Mouse (Mus musculus) cerebellum, adult 18-20 months (tissue): ENCODE results near the gene Zc2hc1b.

Source experiments
- DNase-seq, 2 experiments: peaks; one replicate each; pipeline ENCODE4 v3.0.0; 2021

Zc2hc1b gene

DNA sequence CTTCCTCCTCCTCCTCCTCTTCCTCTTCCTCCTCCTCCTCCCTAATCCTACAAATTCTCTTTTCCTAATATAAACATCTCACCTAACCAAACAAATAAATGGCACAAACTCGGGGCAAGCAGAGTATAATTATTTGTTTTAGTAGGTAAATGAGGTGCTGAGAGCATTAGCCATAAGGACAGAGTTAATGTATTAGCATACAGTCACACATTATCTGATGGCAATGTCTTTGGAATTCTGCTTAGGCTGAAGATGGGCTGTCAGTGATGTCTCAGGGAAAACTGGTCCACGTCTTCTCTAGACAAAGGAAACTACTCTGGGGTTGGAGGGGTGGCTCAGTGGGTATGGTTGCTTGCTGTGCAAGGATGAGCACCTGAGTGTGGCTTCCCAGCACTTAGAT is 6.4 kb downstream of the Zc2hc1b start:
- no peak for DNase-seq

DNA sequence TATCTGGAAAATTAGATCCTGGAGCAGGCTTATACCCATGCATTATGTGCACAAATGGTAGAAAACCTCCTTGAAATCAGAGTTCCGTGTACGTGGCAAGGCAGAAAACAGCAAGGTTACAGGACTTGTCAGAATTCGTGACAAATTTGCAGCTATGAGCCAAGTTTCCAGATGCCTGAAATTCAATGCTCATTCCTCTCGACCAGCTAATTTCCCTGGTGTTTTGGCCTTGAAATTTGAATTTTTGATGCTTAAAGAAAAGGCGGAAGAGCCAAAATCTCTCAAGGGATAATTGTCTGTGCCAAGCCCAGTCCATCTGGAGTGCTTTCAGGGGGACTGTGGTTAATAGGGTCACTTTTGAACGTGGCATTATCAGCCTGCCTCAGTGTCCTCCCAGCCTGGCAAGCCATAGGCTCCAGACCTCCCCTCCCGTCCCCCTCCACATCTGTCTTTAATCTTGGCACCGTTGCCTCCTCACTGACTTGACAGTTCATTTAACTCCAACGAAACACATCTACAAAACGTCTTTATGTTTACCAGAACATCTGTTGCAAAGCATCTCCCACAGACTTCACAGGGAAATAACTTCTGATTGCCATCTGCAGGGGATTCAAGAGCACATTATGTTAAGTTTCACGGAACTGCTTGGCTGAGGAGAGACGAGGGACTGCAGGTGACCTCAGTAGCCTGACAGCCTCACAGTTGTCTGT is 6.9 kb downstream of the Zc2hc1b start:
- DNase-seq: no peak

DNA sequence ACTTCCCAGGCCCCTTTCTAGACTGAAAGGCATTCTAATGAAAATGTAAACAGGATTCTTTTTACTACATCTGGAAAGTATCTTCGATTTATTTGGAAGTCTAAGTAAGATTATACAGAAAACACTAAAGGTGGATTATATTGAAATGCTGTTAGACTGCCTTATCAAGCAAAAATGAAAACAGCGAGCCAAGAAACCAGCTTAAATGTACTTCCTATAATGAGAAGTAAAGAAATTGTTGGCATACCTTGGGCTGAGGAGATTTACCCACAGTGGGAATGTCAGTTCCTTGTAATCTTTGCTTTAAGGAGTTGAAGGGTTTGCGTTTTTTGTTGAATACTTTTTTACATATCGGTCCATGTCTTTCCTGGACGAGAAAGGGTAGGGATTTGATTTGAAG is 9.4 kb downstream of the Zc2hc1b start:
- no peak for DNase-seq

DNA sequence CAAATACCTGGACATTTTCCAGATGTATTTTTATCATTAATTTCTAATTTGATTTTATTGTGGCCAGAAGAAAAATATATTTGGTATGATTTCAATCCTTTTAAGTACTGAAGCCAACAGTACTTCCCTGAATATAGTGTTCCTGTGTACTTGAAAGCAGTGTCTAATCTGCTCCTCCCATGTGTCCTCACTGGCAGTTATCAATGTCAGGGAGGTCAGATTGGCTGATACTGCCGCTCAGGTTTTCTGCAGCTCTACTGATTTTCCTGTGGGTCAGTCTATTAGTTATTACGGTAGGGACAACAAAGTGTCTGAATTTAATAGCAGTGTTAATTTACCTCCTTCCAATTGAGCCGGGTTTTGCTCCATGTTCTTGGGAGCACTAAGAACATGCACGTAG is 15.8 kb downstream of the Zc2hc1b start:
- DNase-seq: no peak

DNA sequence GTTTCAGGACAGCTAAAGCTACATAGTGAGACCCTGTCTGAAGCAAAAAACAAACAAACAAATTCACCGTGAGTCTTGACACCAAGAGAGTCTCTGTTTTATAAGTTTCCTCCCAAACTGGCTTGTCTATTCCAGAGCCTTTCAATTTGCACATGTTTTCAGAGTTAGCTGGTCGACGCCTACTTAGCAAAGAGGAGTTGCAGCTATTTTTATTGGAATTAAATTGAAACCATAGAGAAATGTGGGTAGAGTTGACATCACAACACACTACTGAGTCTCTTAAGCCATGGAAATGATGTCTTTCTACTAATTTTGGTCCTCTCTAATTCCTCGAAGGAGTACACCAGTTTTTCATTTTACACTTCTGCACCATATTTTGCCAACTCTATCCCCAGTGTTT is 16.9 kb downstream of the Zc2hc1b start:
- no peak for DNase-seq

DNA sequence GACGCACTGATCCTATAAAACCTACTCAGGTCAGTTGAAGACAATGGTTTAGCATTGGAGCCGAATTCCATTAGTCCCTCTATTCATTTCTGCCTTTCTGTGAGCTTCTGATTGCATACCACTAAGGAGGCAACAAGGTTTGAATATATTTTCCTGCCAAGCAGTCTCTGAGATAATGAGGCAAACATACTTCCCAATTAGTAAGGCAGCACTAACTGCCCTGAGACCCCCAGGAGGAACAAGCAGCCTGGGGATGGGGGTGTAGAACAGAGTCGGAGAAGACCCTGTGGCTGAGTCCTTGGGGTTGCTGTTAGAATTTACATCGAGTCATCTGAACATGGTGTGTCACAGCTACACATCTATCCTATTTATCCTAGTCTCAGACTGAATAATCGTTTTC is 22.4 kb downstream of the Zc2hc1b start:
- no peak for DNase-seq

DNA sequence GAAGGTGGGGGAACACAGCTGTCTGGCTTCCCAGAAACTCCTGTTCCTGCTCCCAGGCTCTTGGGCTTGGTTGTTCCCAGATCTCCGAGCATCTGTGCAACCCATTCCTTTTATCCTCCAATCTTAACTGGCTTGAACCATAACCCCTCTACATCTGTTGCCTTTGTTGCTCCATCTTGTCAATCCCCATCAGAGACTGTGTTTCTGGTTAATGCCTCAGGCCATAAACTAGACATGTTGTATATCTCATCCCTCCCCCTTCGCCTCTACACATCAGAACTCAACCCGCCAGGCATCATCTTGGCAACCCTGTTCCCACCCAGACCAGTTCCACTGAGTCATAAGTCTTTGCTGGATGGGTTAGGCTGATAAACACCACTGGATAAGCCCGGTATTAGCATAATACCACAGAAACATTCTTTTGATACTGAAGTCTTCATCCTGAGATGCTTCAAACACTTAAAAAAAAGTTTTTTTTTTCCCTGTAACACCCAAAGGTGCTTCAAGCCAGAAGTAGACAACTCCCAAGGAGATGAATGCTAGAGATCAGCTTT is 24.9 kb downstream of the Zc2hc1b start:
- no peak for DNase-seq

DNA sequence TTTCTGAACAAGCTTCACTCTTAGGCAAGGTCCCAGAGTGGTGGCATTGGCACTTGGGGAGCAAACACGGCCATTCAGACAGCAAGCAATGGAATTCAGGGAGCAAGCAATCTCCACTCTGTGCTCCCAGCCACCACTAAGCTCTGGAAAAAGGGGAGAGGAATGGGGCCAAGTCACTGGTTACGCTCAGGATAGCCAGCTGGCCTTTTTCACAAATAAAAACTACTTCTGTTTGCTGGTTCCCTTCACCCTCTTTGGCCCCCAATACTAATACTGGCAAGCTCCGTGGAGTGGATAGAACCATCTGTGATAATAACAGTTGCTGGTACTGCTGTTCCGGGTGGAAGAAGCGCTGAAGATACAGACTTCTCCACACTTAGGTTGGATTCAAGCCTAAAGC is 26.5 kb downstream of the Zc2hc1b start:
- DNase-seq: peak in 1 of 2 experiments; percentile 2

DNA sequence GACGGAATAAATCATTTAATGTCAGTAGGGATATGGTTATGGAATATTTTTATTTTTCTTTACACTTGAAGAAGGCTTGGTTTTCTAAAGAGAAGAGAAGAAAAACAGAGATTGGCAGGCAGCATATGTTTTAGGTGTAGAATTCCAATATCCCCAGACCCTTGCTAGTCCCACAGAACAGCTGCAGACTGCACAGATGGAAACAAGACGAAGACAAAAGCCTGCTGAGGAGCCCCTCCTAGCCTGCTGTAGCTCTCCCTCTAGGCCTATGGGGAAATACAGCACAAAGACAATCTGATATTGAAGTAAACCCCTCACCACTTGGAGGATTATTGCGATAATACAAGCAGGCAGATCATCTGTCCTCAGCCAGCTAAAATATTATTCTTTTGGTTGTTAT is 27.4 kb downstream of the Zc2hc1b start:
- DNase-seq: no peak

DNA sequence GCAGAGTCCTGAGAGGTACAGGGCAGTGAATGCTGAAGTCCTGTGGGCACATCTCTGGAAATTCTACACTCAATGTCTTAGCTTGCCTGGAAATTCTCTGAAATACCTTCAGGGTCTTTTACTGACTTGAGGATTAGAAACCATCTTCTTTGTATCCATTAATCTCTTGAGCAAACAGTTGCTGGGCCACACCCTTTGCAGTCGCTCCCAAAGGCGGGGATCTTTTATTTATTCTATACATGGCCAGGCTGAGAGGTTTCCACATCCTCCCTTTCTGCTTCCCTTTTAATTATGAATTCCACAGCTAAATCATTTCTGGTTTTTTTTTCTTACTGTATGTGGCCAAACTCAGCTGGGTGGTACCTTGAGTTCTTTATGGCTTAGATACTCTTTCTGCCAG is 37.4 kb downstream of the Zc2hc1b start:
- DNase-seq: no peak

DNA sequence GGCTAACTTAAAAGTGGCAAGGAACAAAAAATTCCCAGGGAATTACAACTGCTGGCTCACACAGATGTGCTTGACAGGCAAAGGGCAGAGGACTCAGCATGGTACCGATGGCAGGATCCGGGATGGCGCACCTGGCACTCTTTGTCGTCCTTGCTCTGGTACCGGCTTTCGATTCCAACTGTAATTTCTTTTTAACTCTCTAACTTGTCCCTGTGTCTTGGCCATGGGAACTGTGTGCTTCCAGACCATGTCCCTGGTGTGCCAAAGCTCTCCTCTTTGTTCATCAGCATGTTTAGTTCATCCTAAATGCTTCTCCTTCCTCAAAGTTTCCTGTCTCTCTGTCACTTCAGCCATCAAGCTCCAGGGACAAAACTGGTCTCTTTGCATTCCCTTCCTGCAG is 39.9 kb downstream of the Zc2hc1b start:
- DNase-seq: no peak

DNA sequence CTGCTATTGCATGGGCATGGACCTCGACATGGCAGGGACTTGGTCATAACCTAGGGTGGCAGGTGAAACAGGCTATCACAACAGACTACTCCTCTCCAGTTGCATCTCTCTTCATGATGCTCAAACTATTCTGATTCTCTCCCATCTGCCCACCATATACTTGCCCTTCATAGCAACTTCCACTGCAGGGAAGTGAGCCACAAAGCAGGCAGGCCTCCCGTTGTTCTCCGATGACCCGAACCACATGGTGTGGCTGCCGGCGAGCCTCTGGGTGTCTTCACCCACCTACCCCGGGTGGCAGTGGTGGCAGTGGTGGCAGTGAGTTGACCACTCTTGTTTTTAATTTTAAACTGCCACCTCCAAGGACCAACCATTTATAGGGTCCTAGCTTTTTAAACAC is 42.1 kb downstream of the Zc2hc1b start:
- no peak for DNase-seq

DNA sequence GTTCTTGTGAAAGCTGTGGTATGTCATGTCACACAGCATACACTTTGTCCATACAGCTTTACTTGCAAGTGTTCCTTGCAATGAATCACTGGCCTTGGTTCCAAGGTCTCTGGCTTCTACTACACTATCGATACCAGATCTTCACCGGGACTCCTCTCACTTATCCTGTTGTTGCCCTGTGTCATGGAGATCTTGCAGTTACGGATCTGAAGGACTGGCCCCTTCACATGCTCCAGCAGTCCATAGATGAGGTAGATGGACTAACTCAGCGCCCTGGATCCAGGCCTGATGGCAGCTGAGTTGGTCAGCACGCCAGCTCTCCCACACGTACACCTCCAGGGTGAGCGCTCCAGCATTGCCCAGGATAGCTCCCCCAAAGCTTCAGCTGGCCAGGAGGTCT is 42.5 kb downstream of the Zc2hc1b start:
- DNase-seq: no peak

DNA sequence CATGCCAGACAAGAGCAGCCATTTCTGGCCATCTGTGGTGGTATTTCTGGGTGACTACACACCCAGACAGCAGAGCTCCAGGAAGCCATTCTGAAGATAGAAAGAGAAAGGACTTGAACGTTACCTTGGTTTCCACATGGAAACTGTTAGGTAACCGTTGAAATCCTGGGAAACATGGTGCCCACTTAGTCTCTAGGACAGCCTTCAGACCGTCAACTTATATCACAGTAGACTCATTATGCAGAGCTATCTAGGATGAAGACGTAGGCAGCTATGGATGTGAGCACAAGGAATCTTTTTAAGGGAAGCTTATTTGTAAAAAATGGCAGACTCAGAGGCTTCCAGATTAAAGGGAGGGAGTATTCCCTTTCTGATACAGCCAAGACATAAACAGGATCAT is 44.0 kb downstream of the Zc2hc1b start:
- DNase-seq: no peak

DNA sequence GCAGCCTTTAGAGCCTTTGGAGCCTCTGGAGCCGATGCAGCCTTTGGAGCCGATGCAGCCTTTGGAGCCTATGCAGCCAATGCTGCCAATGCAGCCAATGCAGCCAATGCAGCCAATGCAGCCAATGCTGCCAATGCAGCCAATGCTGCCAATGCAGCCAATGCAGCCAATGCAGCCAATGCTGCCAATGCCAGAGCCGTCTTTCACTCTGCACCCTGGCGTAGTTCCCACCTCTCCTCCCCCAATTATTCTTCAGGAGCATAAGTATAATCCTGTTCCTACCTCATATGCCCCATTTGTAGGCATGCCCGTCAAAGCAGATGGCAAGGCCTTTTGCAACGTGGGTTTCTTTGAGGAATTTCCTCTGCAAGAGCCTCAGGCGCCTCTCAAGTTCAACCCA is 49.9 kb downstream of the Zc2hc1b start:
- DNase-seq: no peak

DNA sequence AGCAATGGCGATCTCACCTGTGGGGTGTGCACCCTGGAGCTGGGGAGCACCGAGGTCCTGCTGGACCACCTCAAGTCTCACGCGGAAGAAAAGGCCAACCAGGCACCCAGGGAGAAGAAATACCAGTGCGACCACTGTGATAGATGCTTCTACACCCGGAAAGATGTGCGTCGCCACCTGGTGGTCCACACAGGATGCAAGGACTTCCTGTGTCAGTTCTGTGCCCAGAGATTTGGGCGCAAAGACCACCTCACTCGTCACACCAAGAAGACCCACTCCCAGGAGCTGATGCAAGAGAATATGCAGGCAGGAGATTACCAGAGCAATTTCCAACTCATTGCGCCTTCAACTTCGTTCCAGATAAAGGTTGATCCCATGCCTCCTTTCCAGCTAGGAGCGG is 50.5 kb downstream of the Zc2hc1b start:
- peak in 1 of 2 experiments; percentile 6 for DNase-seq

DNA sequence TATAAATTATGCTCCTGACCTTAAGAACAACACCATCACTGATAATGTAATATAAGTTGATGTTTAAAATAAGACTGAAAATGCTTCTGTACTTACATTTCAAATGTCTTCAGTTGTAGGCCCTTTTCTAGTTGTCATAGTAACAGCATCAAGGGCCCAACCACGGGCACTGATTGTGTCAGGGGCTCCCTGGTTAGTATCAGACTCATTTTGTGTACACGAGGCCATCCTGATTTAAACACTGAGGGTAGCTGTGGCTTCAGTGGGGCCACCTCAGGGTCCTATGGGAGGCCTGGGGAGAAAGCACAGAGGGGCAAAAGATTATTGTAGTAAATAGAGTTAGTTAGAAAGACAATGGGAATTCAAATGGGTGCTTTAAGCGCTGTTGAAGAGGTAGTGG is 52.0 kb downstream of the Zc2hc1b start:
- DNase-seq: no peak

DNA sequence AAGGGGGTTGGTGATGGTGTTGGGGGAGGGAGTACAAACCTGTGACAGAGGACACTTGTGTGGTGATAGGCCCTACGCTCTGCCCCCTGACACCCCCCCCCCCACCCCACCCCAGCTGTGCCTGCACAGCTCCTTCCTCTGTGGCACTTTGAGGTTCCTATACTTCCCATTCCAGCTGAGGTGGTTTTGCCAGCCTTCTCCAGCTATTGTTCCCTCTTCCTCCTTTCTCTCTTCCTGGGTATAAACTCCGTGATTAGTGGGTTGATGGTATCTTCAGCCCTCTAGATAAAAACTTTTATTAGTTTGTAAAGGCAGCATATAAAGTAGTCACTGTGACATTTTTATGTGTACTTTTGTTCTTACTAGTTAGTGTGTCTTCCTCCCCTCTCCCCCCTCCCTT is 58.5 kb downstream of the Zc2hc1b start:
- no peak for DNase-seq

DNA sequence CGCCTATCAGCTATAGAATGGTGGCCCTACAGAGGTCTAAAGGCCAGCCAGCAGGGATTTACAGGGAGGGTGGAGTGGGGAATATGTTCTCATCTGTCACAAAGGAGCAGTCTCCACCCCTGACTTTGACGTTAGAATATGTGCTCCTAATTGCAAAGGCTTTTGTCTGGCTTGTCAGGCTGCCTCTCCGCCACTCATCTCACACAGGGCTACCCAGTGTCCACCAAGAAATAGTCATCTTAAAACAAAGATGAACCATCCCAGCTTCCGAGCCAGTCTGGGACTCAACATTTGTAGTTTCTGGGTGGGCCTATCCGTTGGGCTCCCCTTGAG is 59.1 kb downstream of the Zc2hc1b start:
- no peak for DNase-seq

DNA sequence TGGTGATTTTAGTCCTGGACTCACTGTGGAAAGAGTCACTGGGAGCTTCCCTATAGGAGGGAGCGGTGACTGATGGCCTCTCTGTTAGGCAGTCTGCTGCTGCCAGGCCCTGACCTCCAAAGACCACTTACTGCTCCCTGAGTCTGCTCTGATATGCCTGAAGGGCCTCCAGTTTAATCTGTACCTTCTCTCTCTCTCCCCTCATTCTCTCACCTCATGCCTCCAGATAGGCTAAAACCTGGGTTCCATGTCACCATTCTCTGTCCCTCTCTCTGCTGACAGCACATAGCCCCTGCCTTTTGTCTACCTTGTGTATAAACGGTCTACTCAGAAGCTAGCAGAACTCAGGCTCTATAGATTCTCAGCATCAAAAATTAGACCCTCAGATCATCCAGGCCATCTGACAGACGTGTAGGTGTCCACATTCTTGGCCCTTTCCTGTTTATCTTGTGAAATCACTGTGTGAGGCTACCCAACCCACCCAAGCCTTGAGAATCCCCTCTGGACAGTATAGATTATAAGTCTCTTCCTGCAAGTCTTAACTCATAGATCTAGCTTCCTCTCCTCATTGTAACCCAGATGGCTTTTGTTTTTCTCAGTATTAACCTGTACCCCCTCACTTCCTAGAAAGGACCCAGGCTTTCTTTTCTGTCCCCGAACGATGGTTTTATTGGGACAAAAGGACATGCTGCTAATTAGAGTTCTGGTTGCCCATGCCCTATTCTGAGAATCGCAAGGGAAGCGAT is 59.6 kb downstream of the Zc2hc1b start:
- DNase-seq: no peak

DNA sequence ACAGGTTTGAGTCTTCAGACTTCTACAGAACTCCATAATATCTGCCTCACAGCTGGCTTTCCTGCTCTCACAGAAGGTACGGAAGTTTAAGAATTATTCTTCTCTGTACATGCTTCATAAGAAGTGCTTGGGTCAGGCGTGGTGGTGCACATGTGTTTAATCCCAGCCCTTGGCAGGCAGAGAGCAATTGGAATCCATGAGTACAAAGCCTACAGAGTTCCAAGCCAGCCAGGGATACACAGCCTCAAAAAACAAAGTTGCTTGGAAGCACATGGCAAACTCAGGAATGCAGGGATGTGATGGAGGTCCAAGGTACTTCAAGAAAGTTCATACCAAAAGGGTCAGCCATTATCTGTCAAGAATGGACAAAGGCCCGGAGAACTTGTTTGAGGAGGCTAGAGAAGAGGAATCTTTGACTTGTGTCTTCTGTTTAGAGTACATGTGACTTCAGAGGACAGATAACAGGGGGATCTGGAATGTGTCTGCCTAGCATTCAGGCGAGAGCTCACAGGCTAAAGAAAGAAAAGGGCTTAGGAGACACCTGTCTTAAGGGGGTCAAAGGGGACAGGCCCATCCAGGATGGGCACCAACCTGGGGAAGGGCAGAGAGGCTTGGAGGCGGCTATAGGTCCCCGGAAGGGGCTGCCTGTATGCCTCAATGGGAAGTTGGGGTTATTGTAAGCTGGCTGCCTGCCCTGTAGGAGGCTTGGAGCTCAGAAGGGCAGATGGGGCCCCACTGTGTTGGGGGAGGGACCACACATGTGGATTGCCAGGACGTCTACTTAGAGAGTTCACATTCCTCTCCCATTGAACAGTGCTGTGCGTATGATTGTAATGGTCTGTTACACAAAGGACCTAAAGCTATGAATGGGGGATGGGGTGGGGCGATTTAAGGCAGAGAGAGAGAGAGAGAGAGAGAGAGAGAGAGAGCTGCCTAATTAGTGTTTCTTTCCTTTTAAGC is 60.8 kb downstream of the Zc2hc1b start:
- no peak for DNase-seq

DNA sequence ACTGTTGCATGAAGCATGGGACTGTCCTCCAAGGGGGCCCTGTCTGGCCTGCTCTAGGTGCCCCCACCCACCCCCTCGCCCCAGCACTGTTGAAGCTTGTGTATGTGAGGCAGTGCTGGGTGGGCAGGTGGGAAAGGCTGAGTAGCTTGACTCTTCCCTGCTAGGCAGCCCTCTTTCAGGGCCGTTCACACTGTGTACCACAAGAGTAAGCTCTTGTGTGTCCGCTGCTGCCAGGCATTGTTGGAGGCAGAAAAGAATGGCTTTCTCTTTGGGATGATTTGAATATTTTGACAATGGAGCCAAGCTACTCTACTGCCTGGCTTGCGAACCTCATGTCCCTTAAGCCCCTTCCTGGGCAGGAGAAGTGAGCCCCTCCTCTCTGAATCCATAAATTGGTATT is 62.8 kb downstream of the Zc2hc1b start:
- no peak for DNase-seq

DNA sequence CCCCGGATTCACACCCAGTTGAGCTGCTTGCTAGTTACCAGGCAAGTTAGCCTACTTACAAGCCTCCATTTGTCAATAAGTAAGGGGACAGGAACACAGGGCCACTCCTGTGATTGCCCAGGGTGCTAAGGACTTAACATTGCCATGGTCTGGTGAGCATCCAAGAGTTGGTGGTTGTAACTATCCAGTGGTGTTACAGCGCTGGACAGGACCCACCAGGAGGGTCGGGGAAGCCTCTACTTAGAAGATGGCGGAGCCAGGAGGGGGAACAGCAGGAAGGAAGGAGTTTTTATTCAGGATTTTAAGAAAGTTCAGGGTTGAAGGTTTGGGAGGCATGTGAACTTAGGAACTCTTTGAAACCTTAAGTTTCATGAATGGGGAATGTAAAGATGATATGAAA is 64.2 kb downstream of the Zc2hc1b start:
- DNase-seq: no peak

DNA sequence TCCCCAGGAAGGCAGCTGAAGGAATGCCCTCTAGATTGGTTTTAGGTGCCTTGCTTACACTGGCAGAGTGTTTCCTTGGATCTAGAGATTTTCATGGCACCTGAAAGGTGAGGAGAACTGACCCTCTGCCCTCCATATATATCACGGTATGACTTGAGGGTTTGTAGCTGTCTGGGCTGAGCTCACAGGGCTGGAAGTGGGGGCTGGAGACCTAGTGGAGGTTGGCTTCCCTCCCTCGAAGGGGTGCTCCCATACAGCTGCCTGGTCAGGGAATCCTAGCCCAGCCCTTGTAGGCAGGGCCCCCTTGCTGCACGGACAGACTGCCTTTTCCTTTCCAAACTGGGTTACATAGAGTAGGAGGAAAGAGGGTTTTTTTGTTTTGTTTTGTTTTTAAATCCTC is 65.0 kb downstream of the Zc2hc1b start:
- DNase-seq: no peak
